Mouse (Mus musculus) MEL (cell line): ENCODE results near the gene Bbs5. TPM values are rescaled to one million over a fixed set of nuclear protein-coding genes. Genes with fewer than 3 reads are reported as not detected.

ENCODE experiments used
- DNase-seq: peaks from one replicate; pipeline ENCODE4 v3.0.0; 2011; ENCODE audit warnings: low read depth, low spot score
- H3K27ac ChIP-seq: 2 replicates; pipeline ENCODE4 v1.5.1; 2012; ENCODE audit warnings: low read depth, mild to moderate bottlenecking, control low read depth, low read length, moderate library complexity; ENCODE audit not compliant: control insufficient read depth
- H3K27me3 ChIP-seq, 2 experiments: fragments of 150-350 bp in 1 of 2; sonication (generic) in 1 of 2; 2 replicates each; pipeline ENCODE4 v1.6.1; 2012; ENCODE audit warnings: low read length in 2 of 2, mild to moderate bottlenecking in 2 of 2, improper control_type of control experiment in 1 of 2, moderate library complexity in 1 of 2; ENCODE audit not compliant: insufficient read depth in 2 of 2, control insufficient read depth in 1 of 2
- H3K36me3 ChIP-seq, 2 experiments: 2 replicates each; pipeline ENCODE4 v1.6.1; 2012 to 2014; ENCODE audit warnings: low read length in 2 of 2, improper control_type of control experiment in 1 of 2, inconsistent platforms in 1 of 2, mild to moderate bottlenecking in 1 of 2; ENCODE audit not compliant: insufficient read depth in 2 of 2, control insufficient read depth in 1 of 2
- H3K4me1 ChIP-seq, 2 experiments: fragments of 150-350 bp in 1 of 2; sonication (generic) in 1 of 2; 2 replicates each; pipeline ENCODE4 v1.6.1; 2012; ENCODE audit warnings: low read length in 2 of 2, improper control_type of control experiment in 1 of 2, mild to moderate bottlenecking in 1 of 2; ENCODE audit not compliant: insufficient read depth in 2 of 2, control insufficient read depth in 1 of 2
- H3K4me3 ChIP-seq, 2 experiments: fragments of 150-350 bp in 1 of 2; sonication (generic) in 1 of 2; 2 replicates each; pipeline ENCODE4 v1.5.1; 2012; ENCODE audit warnings: low read depth in 2 of 2, low read length in 2 of 2, mild to moderate bottlenecking in 2 of 2, moderate library complexity in 2 of 2, control low read depth in 1 of 2, improper control_type of control experiment in 1 of 2; ENCODE audit not compliant: control insufficient read depth in 1 of 2, insufficient read depth in 1 of 2
- H3K79me2 ChIP-seq: 2 replicates; pipeline ENCODE4 v1.6.1; 2012; ENCODE audit warnings: mild to moderate bottlenecking, low read length, moderate library complexity; ENCODE audit not compliant: control insufficient read depth, poor library complexity, insufficient read depth
- H3K9ac ChIP-seq: 2 replicates; pipeline ENCODE4 v1.6.1; 2012; ENCODE audit warnings: low read depth, mild to moderate bottlenecking, control low read depth, low read length, moderate library complexity; ENCODE audit not compliant: control insufficient read depth, poor library complexity, severe bottlenecking
- H3K9me3 ChIP-seq: fragments of 150-350 bp; sonication (generic); replicated peaks from 2 replicates; pipeline ENCODE4 v1.6.1; 2012; ENCODE audit warnings: mild to moderate bottlenecking, low read length, improper control_type of control experiment, moderate library complexity; ENCODE audit not compliant: insufficient read depth
- BHLHE40 ChIP-seq: IDR thresholded peaks from 2 replicates; pipeline ENCODE4 v1.6.1; 2012; ENCODE audit warnings: low read depth, mild to moderate bottlenecking, inconsistent platforms, low read length, improper control_type of control experiment, borderline replicate concordance
- CHD1 ChIP-seq: IDR thresholded peaks from 2 replicates; pipeline ENCODE4 v1.6.1; 2012; ENCODE audit warnings: low read depth, mild to moderate bottlenecking, inconsistent platforms, low read length, improper control_type of control experiment
- E2F4 ChIP-seq: IDR thresholded peaks from 2 replicates; pipeline ENCODE4 v1.6.1; 2011; ENCODE audit warnings: low read depth, low read length, improper control_type of control experiment, borderline replicate concordance
- GABPA ChIP-seq: IDR thresholded peaks from 2 replicates; pipeline ENCODE4 v1.6.1; 2012; ENCODE audit warnings: low read depth, mild to moderate bottlenecking, inconsistent platforms, low read length, improper control_type of control experiment, moderate library complexity
- GATA1 ChIP-seq: IDR thresholded peaks from 2 replicates; pipeline ENCODE4 v1.6.1; 2011; ENCODE audit warnings: low read depth, low read length, improper control_type of control experiment
- KAT2A ChIP-seq: conservative IDR thresholded peaks from 2 replicates; pipeline ENCODE4 v1.6.1; 2012; ENCODE audit warnings: low read depth, low read length, improper control_type of control experiment, inconsistent platforms
- MAX ChIP-seq: IDR thresholded peaks from 2 replicates; pipeline ENCODE4 v1.6.1; 2011; ENCODE audit warnings: low read length, improper control_type of control experiment
- MEF2A ChIP-seq: IDR thresholded peaks from 2 replicates; pipeline ENCODE4 v1.6.1; 2014; ENCODE audit warnings: low read depth, mild to moderate bottlenecking, inconsistent platforms, low read length, improper control_type of control experiment; ENCODE audit not compliant: poor library complexity, insufficient replicate concordance, severe bottlenecking; ENCODE audit errors: extremely low read depth
- MXI1 ChIP-seq: IDR thresholded peaks from 2 replicates; pipeline ENCODE4 v1.6.1; 2011; ENCODE audit warnings: mild to moderate bottlenecking, low read depth, low read length, improper control_type of control experiment
- MYB ChIP-seq: IDR thresholded peaks from 2 replicates; pipeline ENCODE4 v1.6.1; 2011; ENCODE audit warnings: mild to moderate bottlenecking, low read depth, low read length, improper control_type of control experiment
- POLR2A ChIP-seq, 2 experiments: IDR thresholded peaks; 2 replicates each; pipeline ENCODE4 v1.6.1; 2011 to 2012; ENCODE audit warnings: low read length in 2 of 2, mild to moderate bottlenecking in 2 of 2, control low read depth in 1 of 2, improper control_type of control experiment in 1 of 2, low read depth in 1 of 2, moderate library complexity in 1 of 2; ENCODE audit not compliant: control insufficient read depth in 1 of 2, insufficient read depth in 1 of 2, poor library complexity in 1 of 2
- POLR2AphosphoS5 ChIP-seq: IDR thresholded peaks from 2 replicates; pipeline ENCODE4 v1.6.1; 2012; ENCODE audit warnings: low read depth, borderline replicate concordance, mild to moderate bottlenecking, inconsistent platforms, low read length, moderate library complexity, mixed read lengths
- RCOR1 ChIP-seq: IDR thresholded peaks from 2 replicates; pipeline ENCODE4 v1.6.1; 2012; ENCODE audit warnings: low read depth, mild to moderate bottlenecking, inconsistent platforms, low read length, improper control_type of control experiment
- TAL1 ChIP-seq: IDR thresholded peaks from 2 replicates; pipeline ENCODE4 v1.6.1; 2012; ENCODE audit warnings: mild to moderate bottlenecking, inconsistent platforms, low read length, moderate library complexity, mixed read lengths
- TBP ChIP-seq: IDR thresholded peaks from 2 replicates; pipeline ENCODE4 v1.8.0; 2011; ENCODE audit warnings: low read depth, low read length, improper control_type of control experiment
- UBTF ChIP-seq: IDR thresholded peaks from 2 replicates; pipeline ENCODE4 v1.6.1; 2012; ENCODE audit warnings: low read depth, mild to moderate bottlenecking, inconsistent platforms, low read length, improper control_type of control experiment, moderate library complexity, borderline replicate concordance; ENCODE audit not compliant: insufficient read depth
- USF1 ChIP-seq: IDR thresholded peaks from 2 replicates; pipeline ENCODE4 v1.6.1; 2014; ENCODE audit warnings: low read depth, mild to moderate bottlenecking, inconsistent platforms, low read length, improper control_type of control experiment, moderate library complexity
- USF2 ChIP-seq, 2 experiments: IDR thresholded peaks; 2 replicates each; pipeline ENCODE4 v1.6.1; 2011 to 2012; ENCODE audit warnings: improper control_type of control experiment in 2 of 2, low read length in 2 of 2, borderline replicate concordance in 1 of 2, inconsistent platforms in 1 of 2, low read depth in 1 of 2, mild to moderate bottlenecking in 1 of 2; ENCODE audit not compliant: insufficient read depth in 1 of 2
- ZKSCAN1 ChIP-seq: IDR thresholded peaks from 2 replicates; pipeline ENCODE4 v1.6.1; 2012; ENCODE audit warnings: low read depth, mild to moderate bottlenecking, inconsistent platforms, low read length, improper control_type of control experiment, moderate library complexity
- ZNF384 ChIP-seq: IDR thresholded peaks from 2 replicates; pipeline ENCODE4 v1.6.1; 2012; ENCODE audit warnings: low read depth, mild to moderate bottlenecking, inconsistent platforms, low read length, improper control_type of control experiment
- polyA plus RNA-seq, 2 experiments: library from polyadenylated mRNA; stranded (reverse) in 1 of 2; unstranded in 1 of 2; fragments of >175 nt in 1 of 2; fragments of >200 nt in 1 of 2; gene quantifications; 2 replicates each; pipeline versions ENCODE4 v1.2.1 to v1.2.4; 2012; ENCODE audit warnings: low replicate concordance in 2 of 2, low read depth in 1 of 2; ENCODE audit not compliant: insufficient read length in 2 of 2, insufficient read depth in 1 of 2, missing spikeins in 1 of 2
- total RNA-seq: library from RNA; depleted of rRNA; stranded (reverse); fragments of 300-350 nt; gene quantifications from 2 replicates; pipeline ENCODE4 v1.2.3, GENCODE M21; 2012

Gene Bbs5
- total and polyA plus RNA-seq, 3 experiments, result 5.4 to 5.7 TPM; not detected in 1

- H3K4me3 ChIP-seq, result no peak overlapping the region
- H3K4me1 ChIP-seq, result no peaks in the 10 kb centered on the region
- no peak for DNase-seq
- H3K27me3 ChIP-seq, result no peaks in the 10 kb centered on the region
- H3K36me3 ChIP-seq, result no peaks in the 10 kb centered on the region; a peak in 1 of 4 replicates
- no peaks in the 10 kb centered on the region for H3K9me3 ChIP-seq
- H3K9ac ChIP-seq, result no peak overlapping the region
- no peak for TF ChIP-seq E2F4
- no peak for TF ChIP-seq POLR2AphosphoS5
- no peak for TF ChIP-seq MYB
- no peak for TF ChIP-seq ZNF384
- TF ChIP-seq KAT2A, result no peak
- TF ChIP-seq MEF2A, result no peak
- TF ChIP-seq MAX, result no peak
- TF ChIP-seq CHD1, result no peak
- no peak for TF ChIP-seq MXI1
- no peak for TF ChIP-seq RCOR1
- TF ChIP-seq UBTF, result no peak
- TF ChIP-seq USF1, result no peak
- no peak for TF ChIP-seq TAL1
- no peak for TF ChIP-seq GABPA
- no peak for TF ChIP-seq ZKSCAN1
- TF ChIP-seq, all 39 proteins: peak for 0
- Histone ChIP-seq H3K79me2 (no peaks in the 10 kb centered on the region), H3K27ac (no peak overlapping the region)
These were observed 37.5 kb downstream of the Bbs5 start for GRCm38 (mm10) chr2:69684488-69684887.

GRCm38 (mm10) chr2:69690214-69690613 is 43.2 kb downstream of the Bbs5 start:
- no peak overlapping the region for H3K9ac ChIP-seq
- H3K27ac ChIP-seq, result no peak overlapping the region
- no peaks in the 10 kb centered on the region for H3K4me1 ChIP-seq
- H3K79me2 ChIP-seq, result no peaks in the 10 kb centered on the region
- H3K27me3 ChIP-seq, result no peaks in the 10 kb centered on the region
- no peaks in the 10 kb centered on the region for H3K9me3 ChIP-seq
- H3K4me3 ChIP-seq, result no peak overlapping the region
- no peak for DNase-seq
- no peaks in the 10 kb centered on the region; a peak in 2 of 4 replicates for H3K36me3 ChIP-seq
- no peak for TF ChIP-seq USF1
- no peak for TF ChIP-seq USF2 (IDR thresholded peaks at IDR 0.05; ENCODE audit: borderline replicate concordance in 1 of 2, insufficient read depth in 1 of 2, low read depth in 1 of 2, low read length in 2 of 2)
- TF ChIP-seq RCOR1, result no peak
- TF ChIP-seq BHLHE40, result no peak
- TF ChIP-seq POLR2AphosphoS5, result no peak
- no peak for TF ChIP-seq GABPA
- no peak for TF ChIP-seq TBP
- TF ChIP-seq POLR2A (IDR thresholded peaks at IDR 0.05; ENCODE audit: control insufficient read depth in 1 of 2, insufficient read depth in 1 of 2, low read depth in 1 of 2, low read length in 2 of 2, poor library complexity in 1 of 2), result no peak
- TF ChIP-seq GATA1, result no peak
